Mouse (Mus musculus) cortical plate, adult 2 months (tissue): ENCODE results near the gene Mns1.

Source experiments
- CTCF ChIP-seq: fragments of 200-500 bp; IDR thresholded peaks from 2 replicates; pipeline ENCODE4 v1.5.1; 2011; ENCODE audit warnings: mild to moderate bottlenecking, control low read depth, low read length; ENCODE audit not compliant: insufficient read depth; ENCODE audit errors: extremely low read depth
- POLR2A ChIP-seq: fragments of 200-500 bp; IDR thresholded peaks from 2 replicates; pipeline ENCODE4 v1.6.1; 2011; ENCODE audit warnings: mild to moderate bottlenecking, low read length, control low read depth; ENCODE audit not compliant: insufficient read depth; ENCODE audit errors: extremely low read depth

DNA sequence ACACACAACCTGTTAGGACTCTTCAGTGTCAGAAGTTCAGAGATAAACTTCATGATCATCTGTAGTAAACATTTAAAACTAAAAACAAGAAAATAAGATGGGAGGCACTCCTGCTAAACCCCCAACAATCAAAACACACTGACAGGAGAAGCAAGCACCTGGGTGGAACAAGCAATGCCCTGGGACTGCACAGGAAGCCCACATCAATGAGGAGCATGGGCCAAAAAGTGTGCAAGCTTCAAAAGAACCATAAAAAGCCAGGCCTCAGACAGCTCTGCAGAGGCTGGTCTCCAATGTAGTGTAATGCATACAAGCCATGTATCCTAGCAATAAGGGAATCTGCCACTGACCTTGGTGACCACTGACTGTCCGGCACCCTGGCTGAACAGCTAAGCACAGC, 41.5 kb downstream of the Mns1 start:
- TF ChIP-seq POLR2A: no peak
- no peak for TF ChIP-seq CTCF
